Mouse (Mus musculus): ENCODE measurements around the gene 1700086D15Rik.

GRCm38 (mm10) chr11:65186974-65187373 is 27.3 kb upstream of the 1700086D15Rik start:
- TF ChIP-seq CTCF (IDR thresholded peaks at IDR 0.05; ENCODE audit: low read depth), result no peak
- TF ChIP-seq EP300 (optimal IDR thresholded peaks at IDR 0.05), result no peak
